Mouse (Mus musculus) CH12.LX (cell line): Measurements from ENCODE around the gene Ugt1a5.

Source experiments
- CHD2 ChIP-seq: IDR thresholded peaks from 2 replicates; pipeline ENCODE4 v1.6.1; 2011; ENCODE audit warnings: low read length, improper control_type of control experiment
- CTCF ChIP-seq, 2 experiments: IDR thresholded peaks in 1 of 2; conservative IDR thresholded peaks in 1 of 2; 2 replicates each; pipeline ENCODE4 v1.5.1; 2011 to 2012; ENCODE audit warnings: low read depth in 2 of 2, low read length in 2 of 2, improper control_type of control experiment in 1 of 2, inconsistent platforms in 1 of 2, mild to moderate bottlenecking in 1 of 2, moderate library complexity in 1 of 2
- EP300 ChIP-seq: IDR thresholded peaks from 2 replicates; pipeline ENCODE4 v1.6.1; 2011; ENCODE audit warnings: low read length, improper control_type of control experiment
- HCFC1 ChIP-seq: IDR thresholded peaks from 2 replicates; pipeline ENCODE4 v1.6.1; 2012; ENCODE audit warnings: low read depth, mild to moderate bottlenecking, inconsistent platforms, low read length, improper control_type of control experiment
- IRF4 ChIP-seq: IDR thresholded peaks from 2 replicates; pipeline ENCODE4 v1.6.1; 2014; ENCODE audit warnings: low read depth, mild to moderate bottlenecking, inconsistent platforms, low read length, improper control_type of control experiment
- JUND ChIP-seq: conservative IDR thresholded peaks from 2 replicates; pipeline ENCODE4 v1.6.1; 2011; ENCODE audit warnings: low read depth, low read length, improper control_type of control experiment
- MAFK ChIP-seq: IDR thresholded peaks from 2 replicates; pipeline ENCODE4 v1.6.1; 2011; ENCODE audit warnings: low read length, improper control_type of control experiment; ENCODE audit not compliant: insufficient replicate concordance
- MAX ChIP-seq: IDR thresholded peaks from 2 replicates; pipeline ENCODE4 v1.6.1; 2011; ENCODE audit warnings: low read length, improper control_type of control experiment
- POLR2A ChIP-seq: IDR thresholded peaks from 2 replicates; pipeline ENCODE4 v1.6.1; 2011; ENCODE audit warnings: low read depth, mild to moderate bottlenecking, improper control_type of control experiment, low read length
- POLR2AphosphoS2 ChIP-seq: IDR thresholded peaks from 2 replicates; pipeline ENCODE4 v1.6.1; 2011; ENCODE audit warnings: low read depth, low read length, improper control_type of control experiment
- RCOR1 ChIP-seq: conservative IDR thresholded peaks from 2 replicates; pipeline ENCODE4 v1.6.1; 2012; ENCODE audit warnings: low read depth, mild to moderate bottlenecking, inconsistent platforms, low read length, improper control_type of control experiment
- SIN3A ChIP-seq: IDR thresholded peaks from 2 replicates; pipeline ENCODE4 v1.6.1; 2012; ENCODE audit warnings: low read length, improper control_type of control experiment, inconsistent platforms
- UBTF ChIP-seq: IDR thresholded peaks from 2 replicates; pipeline ENCODE4 v1.6.1; 2012; ENCODE audit warnings: low read depth, mild to moderate bottlenecking, inconsistent platforms, low read length, improper control_type of control experiment, moderate library complexity
- ZNF384 ChIP-seq: IDR thresholded peaks from 2 replicates; pipeline ENCODE4 v1.6.1; 2012; ENCODE audit warnings: low read depth, low read length, improper control_type of control experiment, inconsistent platforms

GRCm38 (mm10) chr1:88268070-88268469, 102.3 kb downstream of the Ugt1a5 start:
- TF ChIP-seq POLR2AphosphoS2 (no peak), RCOR1 (no peak), ZNF384 (no peak), IRF4 (no peak), MAX (no peak), MAFK (no peak), POLR2A (peak; percentile 18; the same call in 1 of the 2 replicates), HCFC1 (no peak), CTCF (conservative IDR thresholded peaks at IDR 0.05 in 1 of 2, IDR thresholded peaks at IDR 0.05 in 1 of 2; ENCODE audit: low read depth in 2 of 2, low read length in 2 of 2) (no peak), SIN3A (no peak), EP300 (no peak), JUND (no peak), UBTF (no peak), CHD2 (no peak)
